Mouse (Mus musculus): ENCODE data around the gene Ssxb10. TPM values are rescaled to one million over a fixed set of nuclear protein-coding genes. Genes with fewer than 3 reads are reported as not detected.
"Not testable (repeated sequence)": the region's sequence is repeated elsewhere in the genome, so short reads cannot be mapped to it uniquely, and the experiment has no call there.

Ssxb10 gene
- total RNA-seq (2021), result not detected
- long read RNA-seq, experiment 1, result 0 reads
- long read RNA-seq, experiment 2, result 0 reads

- no peak for DNase-seq
Measured at GRCm38 (mm10) chrX:8327124-8327523, at the start of gene Ssxb10. Gene Ssxb10, plus strand, starts transcription at chrX:8327424.

- no peak for DNase-seq
Measured at GRCm38 (mm10) chrX:8288621-8289020, 38.6 kb upstream of the Ssxb10 start.

GRCm38 (mm10) chrX:8309302-8309701 lies 17.9 kb upstream of the Ssxb10 start:
- DNase-seq, result no peak

- DNase-seq, result peak; percentile 7 to 35
Measured at GRCm38 (mm10) chrX:8314905-8315304, 12.3 kb upstream of the Ssxb10 start.

- not testable (repeated sequence) for DNase-seq
Measured at GRCm38 (mm10) chrX:8366678-8367077, 39.5 kb downstream of the Ssxb10 start, which contains the start of gene Ssxb9. Gene Ssxb9, plus strand, starts transcription at chrX:8366978.

Other genes with a start within 250 kb of the Ssxb10 start
- 1 to 10 TPM; 1.5 to 3.5 TPM for gene Was, start 236.9 kb upstream of the Ssxb10 start, total RNA-seq (2021)
- gene Wdr13, start 194.5 kb upstream of the Ssxb10 start, total RNA-seq (2021), result 10 to 100 TPM; 34.0 to 39.1 TPM
- gene Rbm3, start 181.5 kb upstream of the Ssxb10 start, total RNA-seq (2021), result 10 to 100 TPM; 49.9 to 88.3 TPM
- gene Tbc1d25, start 151.2 kb upstream of the Ssxb10 start, total RNA-seq (2021), result 1 to 10 TPM; 4.0 to 4.3 TPM
- 10 to 100 TPM; 17.7 to 20.0 TPM for gene Ebp, start 133.9 kb upstream of the Ssxb10 start, total RNA-seq (2021)
- gene Porcn, start 120.9 kb upstream of the Ssxb10 start, total RNA-seq (2021), result 1 to 10 TPM; 2.0 to 3.0 TPM
- 10 to 100 TPM in 1 of 2 experiments, 1 to 10 TPM in 1; 9.8 to 12.2 TPM for gene Ftsj1, start 75.0 kb upstream of the Ssxb10 start, total RNA-seq (2021)
- gene Slc38a5, start 56.3 kb upstream of the Ssxb10 start, total RNA-seq (2021), result under 1 TPM; 0.36 to 0.67 TPM
- not detected for gene Ssxb9, start 39.6 kb downstream of the Ssxb10 start, total RNA-seq (2021)
- not detected for gene Ssxb1, start 85.9 kb downstream of the Ssxb10 start, total RNA-seq (2021)
- gene Ssxb2, start 134.3 kb downstream of the Ssxb10 start, total RNA-seq (2021), result not detected
- not detected for gene Gm14459, start 197.5 kb downstream of the Ssxb10 start, total RNA-seq (2021)
- gene Ssxb6, start 220.8 kb downstream of the Ssxb10 start, total RNA-seq (2021), result not detected